Mouse (Mus musculus) heart, embryonic 15.5 days (tissue): ENCODE measurements around the gene Camk2n1. TPM values are rescaled to one million over a fixed set of nuclear protein-coding genes. Genes with fewer than 3 reads are reported as not detected.
"Not testable (repeated sequence)": the region's sequence is repeated elsewhere in the genome, so short reads cannot be mapped to it uniquely, and the experiment has no call there.

Experiments used
- ATAC-seq: fragments of 200-750 bp; cut with Nextera tagmentation; replicated peaks from 2 replicates; pipeline ENCODE4 v1.8.0; 2017; ENCODE audit warnings: low read depth, moderate TSS enrichment; ENCODE audit not compliant: insufficient number of reproducible peaks, insufficient read depth, low FRiP score
- H3K27ac ChIP-seq: fragments of 300-500 bp; sonication (generic); 2 replicates; pipeline ENCODE4 v1.5.1; 2015; ENCODE audit warnings: mild to moderate bottlenecking, inconsistent platforms
- H3K27me3 ChIP-seq: fragments of 300-500 bp; sonication (generic); 2 replicates; pipeline ENCODE4 v1.6.1; 2015; ENCODE audit warnings: inconsistent platforms
- H3K36me3 ChIP-seq: fragments of 300-500 bp; sonication (generic); 2 replicates; pipeline ENCODE4 v1.6.1; 2015; ENCODE audit warnings: mild to moderate bottlenecking, inconsistent platforms
- H3K4me1 ChIP-seq: fragments of 300-500 bp; sonication (generic); replicated peaks from 2 replicates; pipeline ENCODE4 v1.6.1; 2015; ENCODE audit warnings: inconsistent platforms
- H3K4me2 ChIP-seq: fragments of 300-500 bp; sonication (generic); 2 replicates; pipeline ENCODE4 v1.6.1; 2015; ENCODE audit warnings: inconsistent platforms, mild to moderate bottlenecking, moderate library complexity
- H3K4me3 ChIP-seq: fragments of 300-500 bp; sonication (generic); 2 replicates; pipeline ENCODE4 v1.5.1; 2015; ENCODE audit warnings: mild to moderate bottlenecking, inconsistent platforms
- H3K9ac ChIP-seq: fragments of 300-500 bp; sonication (generic); 2 replicates; pipeline ENCODE4 v1.6.1; 2015; ENCODE audit warnings: mild to moderate bottlenecking, inconsistent platforms
- H3K9me3 ChIP-seq: fragments of 300-500 bp; sonication (generic); replicated peaks from 2 replicates; pipeline ENCODE4 v1.6.1; 2016; ENCODE audit warnings: inconsistent platforms
- WGBS: fragments of 180-500 bp; shearing (Covaris S2); methylation state at CpG from one replicate; pipeline ENCODE4 v1.1.7; 2015; ENCODE audit warnings: mixed read lengths; 5-methylcytosine and 5-hydroxymethylcytosine counted together
- polyA plus RNA-seq: library from polyadenylated mRNA; unstranded; fragments of >200 nt; fragmentation: Nextera tagmentation; extraction: Ambion mirVana; gene quantifications from 2 replicates; pipeline ENCODE4 v1.2.1, GENCODE M21; 2015

Gene Camk2n1
- polyA plus RNA-seq, 1 experiment from 2014 or later = 1.5 TPM

GRCm38 (mm10) chr4:138425604-138426003 is 28.5 kb upstream of the Camk2n1 start:
- not testable (repeated sequence) for H3K4me1 ChIP-seq, ATAC-seq, H3K36me3 ChIP-seq, H3K4me2 ChIP-seq, H3K27ac ChIP-seq, H3K4me3 ChIP-seq, H3K9me3 ChIP-seq, H3K9ac ChIP-seq, H3K27me3 ChIP-seq
- 85% methylated on average over 14 of the region's 14 CpGs for WGBS

- 38% methylated on average over 22 of the region's 22 CpGs for WGBS
- Histone ChIP-seq H3K4me1 (no peaks in the 10 kb centered on the region), H3K27me3 (peaks cover 8% of the 10 kb centered on the region), H3K36me3 (no peaks in the 10 kb centered on the region), H3K27ac (no peak overlapping the region), H3K4me2 (no peak overlapping the region), H3K4me3 (no peak overlapping the region), H3K9me3 (no peaks in the 10 kb centered on the region), H3K9ac (no peak overlapping the region)
- no peak for ATAC-seq
Observed at GRCm38 (mm10) chr4:138426778-138427705, 27.1 kb upstream of the Camk2n1 start.

GRCm38 (mm10) chr4:138429778-138430177 is 24.3 kb upstream of the Camk2n1 start:
- Histone ChIP-seq H3K4me2 (no peak overlapping the region), H3K9me3 (no peaks in the 10 kb centered on the region), H3K4me3 (no peak overlapping the region), H3K27me3 (peaks cover 8% of the 10 kb centered on the region), H3K4me1 (peaks cover 3% of the 10 kb centered on the region; the same call in 1 of the 2 replicates), H3K27ac (no peak overlapping the region), H3K9ac (no peak overlapping the region), H3K36me3 (no peaks in the 10 kb centered on the region)
- 36% methylated on average over 3 of the region's 3 CpGs for WGBS
- no peak for ATAC-seq

GRCm38 (mm10) chr4:138431340-138431739 is 22.8 kb upstream of the Camk2n1 start:
- Histone ChIP-seq H3K4me3 (no peak overlapping the region), H3K27ac (no peak overlapping the region), H3K27me3 (peaks cover 8% of the 10 kb centered on the region), H3K4me1 (peaks cover 16% of the 10 kb centered on the region), H3K9me3 (no peaks in the 10 kb centered on the region), H3K36me3 (peaks cover 4% of the 10 kb centered on the region; the same call in 1 of the 2 replicates), H3K4me2 (no peak overlapping the region), H3K9ac (no peak overlapping the region)
- WGBS = 42% methylated on average over 8 of the region's 8 CpGs
- no peak for ATAC-seq

GRCm38 (mm10) chr4:138434347-138435316 is 19.5 kb upstream of the Camk2n1 start, which contains the start of gene Mul1:
TSS of gene Mul1 (plus strand) at chr4:138434671.
- H3K4me1 ChIP-seq = peaks cover 16% of the 10 kb centered on the region
- no peaks in the 10 kb centered on the region for H3K9me3 ChIP-seq
- peak within 1 kb of the TSS; percentile 81 for H3K4me2 ChIP-seq
- H3K27ac ChIP-seq = peak within 1 kb of the TSS; percentile 68
- peaks cover 37% of the 10 kb centered on the region for H3K36me3 ChIP-seq
- under 1% methylated on average over 64 of the region's 64 CpGs for WGBS
- peak within 1 kb of the TSS; percentile 82 for H3K9ac ChIP-seq
- peak within 1 kb of the TSS; percentile 94 for H3K4me3 ChIP-seq
- peak; percentile 91 for ATAC-seq
- no peaks in the 10 kb centered on the region for H3K27me3 ChIP-seq

GRCm38 (mm10) chr4:138440062-138440461 is 14.1 kb upstream of the Camk2n1 start:
- ATAC-seq = no peak
- no peak overlapping the region for H3K9ac ChIP-seq
- peaks cover 11% of the 10 kb centered on the region for H3K4me1 ChIP-seq
- no peaks in the 10 kb centered on the region for H3K9me3 ChIP-seq
- H3K36me3 ChIP-seq = peaks cover 52% of the 10 kb centered on the region
- no peak overlapping the region for H3K4me2 ChIP-seq
- peaks cover 7% of the 10 kb centered on the region for H3K27me3 ChIP-seq
- 50% methylated on average over 3 of the region's 3 CpGs for WGBS
- H3K4me3 ChIP-seq = no peak overlapping the region
- H3K27ac ChIP-seq = no peak overlapping the region

- Histone ChIP-seq H3K27ac (no peak overlapping the region), H3K9me3 (no peaks in the 10 kb centered on the region), H3K4me3 (no peak overlapping the region), H3K36me3 (peaks cover 13% of the 10 kb centered on the region), H3K4me2 (no peak overlapping the region), H3K9ac (no peak overlapping the region), H3K27me3 (peaks cover 44% of the 10 kb centered on the region), H3K4me1 (peaks cover 2% of the 10 kb centered on the region; the same call in 1 of the 2 replicates)
- WGBS = 21% methylated on average over 5 of the region's 5 CpGs
- no peak for ATAC-seq
Observed at GRCm38 (mm10) chr4:138444941-138445340, 9.2 kb upstream of the Camk2n1 start.

GRCm38 (mm10) chr4:138446981-138447380 is 7.1 kb upstream of the Camk2n1 start:
- Histone ChIP-seq H3K4me1 (peaks cover 2% of the 10 kb centered on the region; the same call in 1 of the 2 replicates), H3K4me3 (no peak overlapping the region), H3K9ac (no peak overlapping the region), H3K36me3 (no peaks in the 10 kb centered on the region), H3K27ac (no peak overlapping the region), H3K4me2 (no peak overlapping the region), H3K9me3 (no peaks in the 10 kb centered on the region), H3K27me3 (peaks cover 62% of the 10 kb centered on the region)
- 20% methylated on average over 13 of the region's 13 CpGs for WGBS
- ATAC-seq = no peak

GRCm38 (mm10) chr4:138447387-138447786 is 6.7 kb upstream of the Camk2n1 start:
- Histone ChIP-seq H3K9ac (peak overlapping the region; percentile 36; the same call in 1 of the 2 replicates), H3K4me3 (no peak overlapping the region), H3K36me3 (no peaks in the 10 kb centered on the region), H3K4me1 (peaks cover 2% of the 10 kb centered on the region; the same call in 1 of the 2 replicates), H3K27me3 (peaks cover 66% of the 10 kb centered on the region), H3K4me2 (no peak overlapping the region), H3K9me3 (no peaks in the 10 kb centered on the region), H3K27ac (no peak overlapping the region)
- peak; percentile 58 for ATAC-seq
- 0% methylated on average over 8 of the region's 8 CpGs for WGBS

GRCm38 (mm10) chr4:138447827-138448602 is 6.1 kb upstream of the Camk2n1 start:
- Histone ChIP-seq H3K27me3 (peaks cover 72% of the 10 kb centered on the region), H3K4me3 (no peak overlapping the region), H3K36me3 (no peaks in the 10 kb centered on the region), H3K27ac (no peak overlapping the region), H3K9me3 (no peaks in the 10 kb centered on the region), H3K4me2 (no peak overlapping the region), H3K4me1 (peaks cover 2% of the 10 kb centered on the region; the same call in 1 of the 2 replicates), H3K9ac (peak overlapping the region; percentile 36; the same call in 1 of the 2 replicates)
- 44% methylated on average over 15 of the region's 15 CpGs for WGBS
- ATAC-seq = no peak
